Mouse (Mus musculus) liver, embryonic 15.5 days (tissue): ENCODE results near the gene Gnat2. TPM values are rescaled to one million over a fixed set of nuclear protein-coding genes. Genes with fewer than 3 reads are reported as not detected.

ENCODE experiments used
- ATAC-seq: fragments of 200-750 bp; cut with Nextera tagmentation; 2 replicates; pipeline ENCODE4 v1.8.0; 2017; ENCODE audit warnings: moderate number of reproducible peaks, mild to moderate bottlenecking, moderate library complexity; ENCODE audit not compliant: insufficient read depth
- H3K27ac ChIP-seq: fragments of 300-500 bp; sonication (generic); replicated peaks from 2 replicates; pipeline ENCODE4 v1.5.1; 2015; ENCODE audit warnings: mild to moderate bottlenecking, inconsistent platforms
- H3K27me3 ChIP-seq: fragments of 300-500 bp; sonication (generic); 2 replicates; pipeline ENCODE4 v1.6.1; 2015; ENCODE audit warnings: mild to moderate bottlenecking, inconsistent platforms
- H3K36me3 ChIP-seq: fragments of 300-500 bp; sonication (generic); replicated peaks from 2 replicates; pipeline ENCODE4 v1.6.1; 2015; ENCODE audit warnings: moderate library complexity, mild to moderate bottlenecking, inconsistent platforms
- H3K4me1 ChIP-seq: fragments of 300-500 bp; sonication (generic); replicated peaks from 2 replicates; pipeline ENCODE4 v1.6.1; 2015; ENCODE audit warnings: inconsistent platforms
- H3K4me2 ChIP-seq: fragments of 300-500 bp; sonication (generic); 2 replicates; pipeline ENCODE4 v1.6.1; 2015; ENCODE audit warnings: moderate library complexity, mild to moderate bottlenecking, inconsistent platforms
- H3K4me3 ChIP-seq: fragments of 300-500 bp; sonication (generic); replicated peaks from 2 replicates; pipeline ENCODE4 v1.5.1; 2015; ENCODE audit warnings: mild to moderate bottlenecking, inconsistent platforms
- H3K9ac ChIP-seq: fragments of 300-500 bp; sonication (generic); 2 replicates; pipeline ENCODE4 v1.6.1; 2015; ENCODE audit warnings: moderate library complexity, mild to moderate bottlenecking, inconsistent platforms
- H3K9me3 ChIP-seq: fragments of 300-500 bp; sonication (generic); replicated peaks from 2 replicates; pipeline ENCODE4 v1.6.1; 2016; ENCODE audit warnings: inconsistent platforms
- WGBS: fragments of 180-500 bp; shearing (Covaris S2); methylation state at CpG from one replicate; pipeline ENCODE4 v1.1.7; 2015; ENCODE audit warnings: mixed read lengths; ENCODE audit not compliant: insufficient replicate concordance; 5-methylcytosine and 5-hydroxymethylcytosine counted together
- polyA plus RNA-seq: library from polyadenylated mRNA; unstranded; fragments of >200 nt; fragmentation: Nextera tagmentation; extraction: Ambion mirVana; gene quantifications from 2 replicates; pipeline ENCODE4 v1.2.1, GENCODE M21; 2015

The Gnat2 gene
- 2.7 and 3.8 TPM in 2 replicates for polyA plus RNA-seq

- Histone ChIP-seq H3K4me2 (no peak within 1 kb of the TSS), H3K27ac (peak within 1 kb of the TSS; percentile 24; the same call in 1 of the 2 replicates)
Observed at GRCm38 (mm10) chr3:108092536-108093115, at the start of gene Gnat2. TSS of gene Gnat2 (plus strand) at chr3:108092789.

DNA sequence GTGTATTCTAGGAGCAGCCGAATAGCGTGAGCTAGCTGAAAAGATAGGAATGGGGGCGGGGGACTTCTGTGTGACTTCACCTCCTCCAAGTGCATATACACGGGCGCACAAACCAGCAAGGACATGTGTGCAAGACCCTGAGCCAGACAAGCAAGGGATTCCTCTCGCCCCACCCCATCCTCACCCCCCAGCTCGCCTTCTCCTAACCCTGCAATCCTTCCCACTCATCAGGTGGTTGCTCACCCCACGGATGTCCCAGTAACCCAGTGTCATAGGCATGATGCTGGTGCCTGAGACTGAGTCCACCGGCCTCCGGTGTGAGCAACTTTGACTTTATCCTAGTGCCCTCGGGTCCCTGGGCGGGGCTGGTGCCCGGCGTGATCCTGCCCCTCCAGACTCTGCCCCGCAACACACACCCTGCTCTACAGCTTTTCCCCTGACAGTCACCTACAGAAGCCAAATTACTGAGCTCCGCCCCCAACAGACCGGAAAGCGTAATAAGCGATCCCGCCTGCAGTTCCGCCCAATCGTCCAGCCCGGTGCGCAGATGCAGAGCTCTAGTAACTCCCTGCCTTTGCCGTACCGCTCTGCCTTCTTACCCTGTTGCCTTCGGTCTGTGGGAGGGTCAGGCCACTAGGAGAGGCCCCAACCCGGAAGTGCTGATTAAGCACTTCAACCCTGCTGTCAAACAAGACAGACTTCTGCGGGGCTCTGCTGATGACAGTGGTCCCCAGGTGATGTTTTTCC, 48.0 kb upstream of the Gnat2 start, which contains the start of gene Gstm4:
Gstm4 (minus strand) TSS at position 501 of the 747 bp plus-strand sequence.
- peak; percentile 94 for ATAC-seq
- H3K27me3 ChIP-seq, result no peaks in the 10 kb centered on the region
- H3K9ac ChIP-seq, result peak within 1 kb of the TSS; percentile 54
- peak within 1 kb of the TSS; percentile 59 for H3K4me3 ChIP-seq
- H3K9me3 ChIP-seq, result no peaks in the 10 kb centered on the region
- H3K4me2 ChIP-seq, result peak within 1 kb of the TSS; percentile 90
- H3K27ac ChIP-seq, result peak within 1 kb of the TSS; percentile 83
- H3K36me3 ChIP-seq, result no peaks in the 10 kb centered on the region
- H3K4me1 ChIP-seq, result peaks cover 54% of the 10 kb centered on the region
- 4% methylated on average over 29 of the region's 29 CpGs for WGBS

More at GRCm38 (mm10) chr3:108092536-108093115, at the start of gene Gnat2:
- H3K27me3 ChIP-seq, result no peaks in the 10 kb centered on the region
- WGBS, result 82% methylated on average over 15 of the region's 15 CpGs
- no peaks in the 10 kb centered on the region for H3K36me3 ChIP-seq
- peaks cover 71% of the 10 kb centered on the region for H3K4me1 ChIP-seq
- H3K9me3 ChIP-seq, result no peaks in the 10 kb centered on the region
- no peak for ATAC-seq
- H3K9ac ChIP-seq, result no peak within 1 kb of the TSS
- no peak within 1 kb of the TSS for H3K4me3 ChIP-seq

- no peaks in the 10 kb centered on the region; the same call in 1 of the 2 replicates for H3K27me3 ChIP-seq
- H3K9me3 ChIP-seq, result no peaks in the 10 kb centered on the region
- 65% methylated on average over 2 of the region's 2 CpGs for WGBS
- H3K4me1 ChIP-seq, result peaks cover 32% of the 10 kb centered on the region
- ATAC-seq, result no peak
- H3K9ac ChIP-seq, result no peak overlapping the region
- H3K36me3 ChIP-seq, result no peaks in the 10 kb centered on the region
- H3K4me2 ChIP-seq, result peak overlapping the region; percentile 14; the same call in 1 of the 2 replicates
- no peak overlapping the region for H3K4me3 ChIP-seq
- no peak overlapping the region for H3K27ac ChIP-seq
Observed at GRCm38 (mm10) chr3:108046944-108047655, 45.5 kb upstream of the Gnat2 start.

- 80% methylated on average over 3 of the region's 3 CpGs for WGBS
- ATAC-seq, result no peak
- Histone ChIP-seq H3K4me2 (no peak overlapping the region), H3K9ac (no peak overlapping the region), H3K27me3 (no peaks in the 10 kb centered on the region; the same call in 1 of the 2 replicates), H3K9me3 (no peaks in the 10 kb centered on the region), H3K36me3 (no peaks in the 10 kb centered on the region), H3K27ac (no peak overlapping the region), H3K4me1 (peaks cover 29% of the 10 kb centered on the region), H3K4me3 (no peak overlapping the region)
Observed at GRCm38 (mm10) chr3:108048306-108048705, 44.3 kb upstream of the Gnat2 start.

DNA sequence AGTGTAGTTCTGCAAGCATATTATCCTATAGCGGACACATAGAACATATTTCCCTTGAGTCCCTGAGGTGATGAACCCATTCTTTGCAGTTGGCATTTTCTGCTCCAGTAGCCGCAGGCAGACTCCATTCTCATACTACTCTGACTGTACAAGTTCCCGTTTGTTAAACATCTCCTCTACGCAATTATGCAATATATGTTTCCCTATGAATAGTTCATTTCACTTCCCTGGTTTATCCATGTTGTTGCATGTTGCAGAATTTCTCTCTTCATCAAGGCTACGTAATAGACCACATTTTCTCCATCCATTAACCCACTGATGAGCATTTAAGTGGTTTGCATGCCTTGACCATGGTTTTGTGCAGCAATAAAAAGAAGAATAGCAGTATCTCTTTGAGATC, 42.1 kb upstream of the Gnat2 start:
- H3K4me1 ChIP-seq, result peaks cover 11% of the 10 kb centered on the region
- H3K4me3 ChIP-seq, result no peak overlapping the region
- no peaks in the 10 kb centered on the region for H3K9me3 ChIP-seq
- H3K4me2 ChIP-seq, result no peak overlapping the region
- H3K27ac ChIP-seq, result no peak overlapping the region
- 72% methylated on average over 5 of the region's 5 CpGs for WGBS
- H3K9ac ChIP-seq, result no peak overlapping the region
- H3K36me3 ChIP-seq, result no peaks in the 10 kb centered on the region
- no peaks in the 10 kb centered on the region; the same call in 1 of the 2 replicates for H3K27me3 ChIP-seq
- ATAC-seq, result no peak

GRCm38 (mm10) chr3:108061420-108061819, 31.2 kb upstream of the Gnat2 start:
- Histone ChIP-seq H3K27ac (no peak overlapping the region), H3K9ac (no peak overlapping the region), H3K4me1 (peaks cover 3% of the 10 kb centered on the region; the same call in 1 of the 2 replicates), H3K27me3 (no peaks in the 10 kb centered on the region), H3K4me2 (peak overlapping the region; percentile 49), H3K4me3 (0 out of 2 replicates have a peak overlapping the region, but pooled peaks have one; percentile 20), H3K9me3 (no peaks in the 10 kb centered on the region), H3K36me3 (no peaks in the 10 kb centered on the region)
- no peak for ATAC-seq
- WGBS, result 2% methylated on average over 7 of the region's 7 CpGs

- no peak for ATAC-seq
- Histone ChIP-seq H3K4me1 (peaks cover 3% of the 10 kb centered on the region; the same call in 1 of the 2 replicates), H3K9ac (no peak overlapping the region), H3K36me3 (no peaks in the 10 kb centered on the region), H3K27me3 (no peaks in the 10 kb centered on the region), H3K9me3 (no peaks in the 10 kb centered on the region), H3K4me2 (no peak overlapping the region), H3K4me3 (no peak overlapping the region), H3K27ac (no peak overlapping the region)
- 66% methylated on average over 8 of the region's 8 CpGs for WGBS
Observed at GRCm38 (mm10) chr3:108062648-108063047, 29.9 kb upstream of the Gnat2 start.

GRCm38 (mm10) chr3:108064672-108065071, 27.9 kb upstream of the Gnat2 start:
- Histone ChIP-seq H3K4me1 (peaks cover 16% of the 10 kb centered on the region), H3K36me3 (no peaks in the 10 kb centered on the region), H3K9ac (no peak overlapping the region), H3K27me3 (no peaks in the 10 kb centered on the region), H3K9me3 (no peaks in the 10 kb centered on the region), H3K4me3 (no peak overlapping the region), H3K4me2 (no peak overlapping the region), H3K27ac (no peak overlapping the region)
- WGBS, result 67% methylated on average over 4 of the region's 4 CpGs
- ATAC-seq, result no peak

DNA sequence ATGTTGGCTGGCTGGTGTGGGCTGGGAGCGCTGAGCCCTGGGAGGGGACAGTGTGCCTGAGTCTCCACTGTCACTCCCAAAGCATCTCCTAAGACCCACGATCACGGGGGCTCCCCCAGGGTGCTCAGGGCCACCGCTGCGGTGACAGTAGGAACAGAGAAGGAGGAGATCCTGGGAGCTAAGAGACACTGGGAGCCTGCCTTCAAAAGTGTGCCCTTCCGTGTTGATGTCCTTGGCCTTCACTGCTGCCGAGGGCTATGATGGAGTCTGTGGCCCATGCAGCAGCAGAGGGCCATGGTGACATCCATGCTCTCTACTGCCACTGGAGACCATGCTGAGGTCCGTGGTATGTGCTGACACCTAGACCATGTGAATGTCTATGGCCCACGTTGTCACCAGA, 27.0 kb upstream of the Gnat2 start:
- no peak for ATAC-seq
- WGBS, result 69% methylated on average over 9 of the region's 9 CpGs
- Histone ChIP-seq H3K36me3 (no peaks in the 10 kb centered on the region), H3K27ac (no peak overlapping the region), H3K4me2 (no peak overlapping the region), H3K4me1 (peaks cover 25% of the 10 kb centered on the region), H3K27me3 (no peaks in the 10 kb centered on the region), H3K4me3 (no peak overlapping the region), H3K9me3 (no peaks in the 10 kb centered on the region), H3K9ac (no peak overlapping the region)

GRCm38 (mm10) chr3:108067370-108067934, 25.1 kb upstream of the Gnat2 start:
- H3K36me3 ChIP-seq, result peaks cover 11% of the 10 kb centered on the region; the same call in 1 of the 2 replicates
- peak; percentile 45 for ATAC-seq
- 58% methylated on average over 6 of the region's 6 CpGs for WGBS
- no peak overlapping the region for H3K4me2 ChIP-seq
- peak overlapping the region; percentile 62 for H3K27ac ChIP-seq
- no peaks in the 10 kb centered on the region for H3K9me3 ChIP-seq
- H3K4me1 ChIP-seq, result peaks cover 31% of the 10 kb centered on the region
- no peak overlapping the region for H3K9ac ChIP-seq
- no peaks in the 10 kb centered on the region for H3K27me3 ChIP-seq
- H3K4me3 ChIP-seq, result no peak overlapping the region
